Mouse (Mus musculus) heart, postnatal 0 days (tissue): Measurements from ENCODE around the gene Olfr10. TPM values are rescaled to one million over a fixed set of nuclear protein-coding genes. Genes with fewer than 3 reads are reported as not detected.
"Not testable (repeated sequence)": the region's sequence is repeated elsewhere in the genome, so short reads cannot be mapped to it uniquely, and the experiment has no call there.

Experiments
- ATAC-seq: fragments of 200-750 bp; cut with Nextera tagmentation; 2 replicates; pipeline ENCODE4 v1.8.0; 2017; ENCODE audit warnings: low read depth, moderate number of reproducible peaks, moderate library complexity; ENCODE audit not compliant: insufficient read depth
- DNase-seq: peaks from one replicate; pipeline ENCODE4 v3.0.0-alpha.2; 2016; ENCODE audit warnings: low spot score
- H3K27ac ChIP-seq: fragments of 300-500 bp; sonication (generic); 2 replicates; pipeline ENCODE4 v1.5.1; 2014; ENCODE audit warnings: low read depth, mild to moderate bottlenecking
- H3K27me3 ChIP-seq: fragments of 300-500 bp; sonication (generic); 2 replicates; pipeline ENCODE4 v1.6.1; 2014; ENCODE audit warnings: low read length, mixed read lengths; ENCODE audit not compliant: control insufficient read depth, insufficient read depth
- H3K36me3 ChIP-seq: fragments of 300-500 bp; sonication (generic); replicated peaks from 2 replicates; pipeline ENCODE4 v1.6.1; 2014; ENCODE audit warnings: low read length, mixed read lengths; ENCODE audit not compliant: control insufficient read depth, insufficient read depth
- H3K4me1 ChIP-seq: fragments of 300-500 bp; sonication (generic); 2 replicates; pipeline ENCODE4 v1.6.1; 2014; ENCODE audit warnings: antibody characterized with exemption; ENCODE audit not compliant: control insufficient read depth, insufficient read depth
- H3K4me2 ChIP-seq: fragments of 300-500 bp; sonication (generic); 2 replicates; pipeline ENCODE4 v1.6.1; 2014; ENCODE audit warnings: low read depth, mild to moderate bottlenecking, low read length, moderate library complexity
- H3K4me3 ChIP-seq: fragments of 300-500 bp; sonication (generic); 2 replicates; pipeline ENCODE4 v1.5.1; 2014; ENCODE audit warnings: low read depth, low read length
- H3K9ac ChIP-seq: fragments of 300-500 bp; sonication (generic); replicated peaks from 2 replicates; pipeline ENCODE4 v1.6.1; 2014; ENCODE audit warnings: low read depth, low read length, mixed read lengths
- H3K9me3 ChIP-seq: fragments of 300-500 bp; sonication (generic); replicated peaks from 2 replicates; pipeline ENCODE4 v1.6.1; 2016; ENCODE audit warnings: low read length; ENCODE audit not compliant: control insufficient read depth
- CTCF ChIP-seq: IDR thresholded peaks from 2 replicates; pipeline ENCODE4 v1.5.1; 2016; ENCODE audit warnings: antibody characterized with exemption, control low read depth, low read depth
- EP300 ChIP-seq: IDR thresholded peaks from 2 replicates; pipeline ENCODE4 v1.6.1; 2016; ENCODE audit warnings: antibody characterized with exemption, low read depth
- WGBS: fragments of 180-500 bp; shearing (Covaris S2); extraction: QIAGEN DNeasy Blood & Tissue Kit; methylation state at CpG from one replicate; pipeline ENCODE4 v1.1.7; 2014; 5-methylcytosine and 5-hydroxymethylcytosine counted together
- polyA plus RNA-seq: library from polyadenylated mRNA; unstranded; fragments of >200 nt; fragmentation: Nextera tagmentation; extraction: Ambion mirVana; gene quantifications from 2 replicates; pipeline ENCODE4 v1.2.1, GENCODE M21; 2015
- total RNA-seq: library from RNA; depleted of rRNA; stranded (reverse); fragments of >200 nt; gene quantifications from 2 replicates; pipeline ENCODE4 v1.2.3, GENCODE M21; 2014; ENCODE audit warnings: low replicate concordance

Olfr10 gene
- total and polyA plus RNA-seq, 2 experiments from 2014 or later = not detected

GRCm38 (mm10) chr11:49273834-49274519 is 30.6 kb upstream of the Olfr10 start:
- Histone ChIP-seq H3K27me3 (no peaks in the 10 kb centered on the region), H3K4me3 (no peak overlapping the region), H3K9me3 (no peaks in the 10 kb centered on the region), H3K9ac (no peak overlapping the region), H3K4me2 (no peak overlapping the region), H3K27ac (no peak overlapping the region), H3K4me1 (no peaks in the 10 kb centered on the region), H3K36me3 (no peaks in the 10 kb centered on the region)
- ATAC-seq (no peak), DNase-seq (no peak)
- TF ChIP-seq EP300 = no peak
- TF ChIP-seq CTCF = no peak
- WGBS = 69% methylated on average over 11 of the region's 11 CpGs

GRCm38 (mm10) chr11:49278222-49278621 is 26.3 kb upstream of the Olfr10 start, which contains the start of gene Olfr1393:
Olfr1393 (plus strand) TSS chr11:49278304.
- Histone ChIP-seq H3K27me3 (no peaks in the 10 kb centered on the region), H3K9ac (no peak within 1 kb of the TSS), H3K4me1 (no peaks in the 10 kb centered on the region), H3K27ac (no peak within 1 kb of the TSS), H3K4me3 (no peak within 1 kb of the TSS), H3K9me3 (no peaks in the 10 kb centered on the region), H3K36me3 (no peaks in the 10 kb centered on the region), H3K4me2 (no peak within 1 kb of the TSS)
- ATAC-seq = no peak
- no peak for DNase-seq
- 79% methylated on average over 3 of the region's 3 CpGs for WGBS
- no peak for TF ChIP-seq CTCF
- TF ChIP-seq EP300 = no peak

GRCm38 (mm10) chr11:49284982-49285381 is 19.6 kb upstream of the Olfr10 start, which contains the start of gene Olfr1392:
Olfr1392 (plus strand) TSS chr11:49285282.
- not testable (repeated sequence) for H3K9ac ChIP-seq, H3K9me3 ChIP-seq, H3K27ac ChIP-seq, H3K4me2 ChIP-seq, H3K36me3 ChIP-seq, H3K4me1 ChIP-seq, H3K27me3 ChIP-seq, ATAC-seq, DNase-seq, H3K4me3 ChIP-seq
- WGBS = 38% methylated on average over 1 of the region's 1 CpGs

- Histone ChIP-seq H3K27ac (no peak overlapping the region), H3K4me1 (no peaks in the 10 kb centered on the region), H3K4me3 (no peak overlapping the region), H3K27me3 (no peaks in the 10 kb centered on the region), H3K4me2 (no peak overlapping the region), H3K36me3 (no peaks in the 10 kb centered on the region), H3K9me3 (no peaks in the 10 kb centered on the region), H3K9ac (no peak overlapping the region)
- DNase-seq (no peak), ATAC-seq (no peak)
- 63% methylated on average over 2 of the region's 2 CpGs for WGBS
- TF ChIP-seq CTCF (no peak), EP300 (no peak)
Measured at GRCm38 (mm10) chr11:49287251-49287650, 17.3 kb upstream of the Olfr10 start.

GRCm38 (mm10) chr11:49292777-49293176 is 11.8 kb upstream of the Olfr10 start:
- Histone ChIP-seq H3K9ac (no peak overlapping the region), H3K27ac (no peak overlapping the region), H3K9me3 (no peaks in the 10 kb centered on the region), H3K27me3 (no peaks in the 10 kb centered on the region), H3K4me3 (no peak overlapping the region), H3K36me3 (no peaks in the 10 kb centered on the region), H3K4me1 (no peaks in the 10 kb centered on the region), H3K4me2 (no peak overlapping the region)
- DNase-seq (no peak), ATAC-seq (no peak)
- WGBS = 72% methylated on average over 3 of the region's 3 CpGs
- TF ChIP-seq EP300 (no peak), CTCF (no peak)

GRCm38 (mm10) chr11:49308547-49308946 is 4.0 kb downstream of the Olfr10 start:
- not testable (repeated sequence) for H3K27ac ChIP-seq, H3K9ac ChIP-seq, H3K4me2 ChIP-seq, ATAC-seq, H3K36me3 ChIP-seq, H3K9me3 ChIP-seq, H3K4me3 ChIP-seq, DNase-seq, H3K27me3 ChIP-seq, H3K4me1 ChIP-seq
- WGBS = 64% methylated on average over 5 of the region's 5 CpGs
